Mouse (Mus musculus) lung, embryonic 14.5 days (tissue): ENCODE data around the gene Mrtfb. TPM values are rescaled to one million over a fixed set of nuclear protein-coding genes. Genes with fewer than 3 reads are reported as not detected.

Source experiments
- ATAC-seq: fragments of 200-750 bp; cut with Nextera tagmentation; 2 replicates; pipeline ENCODE4 v1.8.0; 2017; ENCODE audit warnings: mild to moderate bottlenecking, moderate TSS enrichment, moderate library complexity; ENCODE audit not compliant: insufficient read depth
- DNase-seq: peaks from one replicate; pipeline ENCODE4 v3.0.0-alpha.2; 2015
- H3K27ac ChIP-seq: fragments of 300-500 bp; sonication (generic); 2 replicates; pipeline ENCODE4 v1.5.1; 2014; ENCODE audit warnings: low read depth, mild to moderate bottlenecking, moderate library complexity
- H3K27me3 ChIP-seq: fragments of 300-500 bp; sonication (generic); 2 replicates; pipeline ENCODE4 v1.6.1; 2014; ENCODE audit warnings: low read length, control low read depth; ENCODE audit not compliant: insufficient read depth
- H3K36me3 ChIP-seq: fragments of 300-500 bp; sonication (generic); 2 replicates; pipeline ENCODE4 v1.6.1; 2014; ENCODE audit warnings: control low read depth; ENCODE audit not compliant: insufficient read depth
- H3K4me1 ChIP-seq: fragments of 300-500 bp; sonication (generic); 2 replicates; pipeline ENCODE4 v1.6.1; 2014; ENCODE audit warnings: antibody characterized with exemption, control low read depth; ENCODE audit not compliant: insufficient read depth
- H3K4me2 ChIP-seq: fragments of 300-500 bp; sonication (generic); 2 replicates; pipeline ENCODE4 v1.6.1; 2014; ENCODE audit warnings: mild to moderate bottlenecking
- H3K4me3 ChIP-seq: fragments of 300-500 bp; sonication (generic); 2 replicates; pipeline ENCODE4 v1.5.1; 2014; ENCODE audit warnings: low read depth, low read length
- H3K9ac ChIP-seq: fragments of 300-500 bp; sonication (generic); 2 replicates; pipeline ENCODE4 v1.6.1; 2014
- H3K9me3 ChIP-seq: fragments of 300-500 bp; sonication (generic); 2 replicates; pipeline ENCODE4 v1.6.1; 2016; ENCODE audit warnings: low read depth, low read length, control low read depth
- CTCF ChIP-seq: IDR thresholded peaks from 2 replicates; pipeline ENCODE4 v1.5.1; 2016; ENCODE audit warnings: antibody characterized with exemption, low read depth
- WGBS: fragments of 180-500 bp; shearing (Covaris S2); extraction: QIAGEN DNeasy Blood & Tissue Kit; methylation state at CpG from one replicate; pipeline ENCODE4 v1.1.7; 2014; 5-methylcytosine and 5-hydroxymethylcytosine counted together
- microRNA counts: library from miRNA; unstranded; fragments of <30 nt; microRNA quantifications from one replicate; lab custom pipeline; 2016
- microRNA-seq: library from miRNA; unstranded; fragments of <30 nt; microRNA quantifications from one replicate; pipeline ENCODE4, GENCODE M21; 2016; ENCODE audit warnings: borderline number of aligned reads
- polyA plus RNA-seq: library from polyadenylated mRNA; unstranded; fragments of >200 nt; fragmentation: Nextera tagmentation; extraction: Ambion mirVana; gene quantifications from 2 replicates; pipeline ENCODE4 v1.2.1, GENCODE M21; 2014

The Mrtfb gene
- polyA plus RNA-seq, 1 experiment from 2014 or later: 33.9 TPM

DNA sequence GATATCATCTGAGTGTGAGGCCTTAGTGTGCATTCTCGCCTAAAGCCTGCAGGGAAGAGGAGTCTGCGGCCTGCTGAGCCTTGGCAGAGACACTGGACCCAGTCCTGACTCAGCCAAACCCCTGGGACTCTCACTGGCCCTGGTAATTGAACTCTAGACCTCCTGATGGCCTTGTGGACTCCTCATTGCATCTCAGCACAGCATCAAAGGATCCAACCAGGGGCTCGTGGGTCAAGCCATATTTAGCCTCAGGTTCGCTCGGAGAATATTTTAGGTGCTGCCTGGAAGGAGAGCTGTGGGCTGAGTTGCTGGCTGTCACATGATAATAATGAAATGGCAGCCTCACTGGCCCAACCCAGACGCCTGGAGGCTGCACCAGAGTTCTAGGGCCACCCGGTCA, 196.4 kb downstream of the Mrtfb start:
- Histone ChIP-seq H3K4me2 (no peak overlapping the region), H3K36me3 (no peaks in the 10 kb centered on the region), H3K9me3 (no peaks in the 10 kb centered on the region), H3K27me3 (peaks cover 11% of the 10 kb centered on the region; the same call in 1 of the 2 replicates), H3K4me3 (no peak overlapping the region), H3K9ac (no peak overlapping the region), H3K4me1 (no peaks in the 10 kb centered on the region), H3K27ac (peak overlapping the region; percentile 15; the same call in 1 of the 2 replicates)
- no peak for DNase-seq
- no peak for ATAC-seq
- no peak for TF ChIP-seq CTCF
- 80% methylated on average over 7 of the region's 7 CpGs for WGBS

- Histone ChIP-seq H3K9me3 (no peaks in the 10 kb centered on the region), H3K9ac (no peak overlapping the region), H3K4me1 (no peaks in the 10 kb centered on the region), H3K27me3 (peaks cover 3% of the 10 kb centered on the region; the same call in 1 of the 2 replicates), H3K27ac (no peak overlapping the region), H3K4me2 (no peak overlapping the region), H3K4me3 (no peak overlapping the region), H3K36me3 (no peaks in the 10 kb centered on the region)
- ATAC-seq (no peak), DNase-seq (no peak)
- 39% methylated on average over 10 of the region's 10 CpGs for WGBS
- no peak for TF ChIP-seq CTCF
These were observed 197.8 kb downstream of the Mrtfb start for GRCm38 (mm10) chr16:13454026-13454600.

GRCm38 (mm10) chr16:13455560-13455959, 199.3 kb downstream of the Mrtfb start:
- H3K4me3 ChIP-seq: no peak overlapping the region
- no peaks in the 10 kb centered on the region for H3K9me3 ChIP-seq
- DNase-seq (no peak), ATAC-seq (no peak)
- H3K4me1 ChIP-seq: peaks cover 1% of the 10 kb centered on the region; the same call in 1 of the 2 replicates
- H3K9ac ChIP-seq: no peak overlapping the region
- no peak for TF ChIP-seq CTCF
- H3K4me2 ChIP-seq: no peak overlapping the region
- no peaks in the 10 kb centered on the region for H3K36me3 ChIP-seq
- no peaks in the 10 kb centered on the region for H3K27me3 ChIP-seq
- H3K27ac ChIP-seq: no peak overlapping the region

DNA sequence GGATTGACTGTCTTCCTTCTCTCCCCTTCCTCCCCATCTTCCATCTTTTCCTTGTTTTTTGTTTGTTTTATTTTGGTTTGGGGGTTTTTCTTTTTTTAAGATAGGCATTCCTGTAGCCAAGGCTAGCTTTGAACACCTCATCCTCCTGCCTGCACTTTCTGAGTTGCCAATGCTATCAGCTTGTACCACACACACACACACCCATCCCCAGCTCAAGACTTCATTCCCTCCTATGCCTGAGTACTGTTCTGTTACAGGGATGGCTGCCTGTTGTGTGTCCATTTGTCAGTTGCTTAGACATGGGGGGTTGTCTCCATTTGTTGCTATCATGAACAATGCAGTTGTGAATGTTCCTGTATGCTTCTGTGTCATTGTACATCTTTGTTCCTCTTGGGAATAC, 202.3 kb downstream of the Mrtfb start:
- Histone ChIP-seq H3K9me3 (no peaks in the 10 kb centered on the region), H3K27ac (no peak overlapping the region), H3K9ac (no peak overlapping the region), H3K4me1 (peaks cover 7% of the 10 kb centered on the region; the same call in 1 of the 2 replicates), H3K4me3 (no peak overlapping the region), H3K4me2 (no peak overlapping the region), H3K27me3 (no peaks in the 10 kb centered on the region), H3K36me3 (no peaks in the 10 kb centered on the region)
- ATAC-seq: no peak
- TF ChIP-seq CTCF: no peak
- DNase-seq: no peak

DNA sequence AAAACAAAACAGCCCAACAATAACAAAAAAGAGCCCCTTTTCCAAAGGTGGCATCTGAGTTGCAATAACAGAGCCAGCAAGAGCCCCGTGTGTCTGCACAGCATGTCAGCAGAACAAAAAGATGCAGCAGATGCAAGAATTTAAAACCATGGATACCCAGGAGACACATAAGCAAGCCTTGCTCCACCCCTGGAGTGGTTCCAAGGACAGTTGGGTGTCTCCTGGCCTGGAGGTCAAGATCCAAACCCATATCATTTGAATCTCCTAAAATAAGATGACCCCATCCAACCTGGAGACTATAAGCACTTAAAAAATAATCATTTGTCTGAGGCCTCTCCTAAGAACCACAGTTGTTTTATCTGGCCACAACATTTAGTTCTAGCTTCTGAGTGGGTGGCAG, 203.8 kb downstream of the Mrtfb start:
- TF ChIP-seq CTCF: no peak
- Histone ChIP-seq H3K9me3 (no peaks in the 10 kb centered on the region), H3K27ac (no peak overlapping the region), H3K27me3 (no peaks in the 10 kb centered on the region), H3K4me2 (no peak overlapping the region), H3K9ac (no peak overlapping the region), H3K4me1 (peaks cover 7% of the 10 kb centered on the region; the same call in 1 of the 2 replicates), H3K4me3 (no peak overlapping the region), H3K36me3 (no peaks in the 10 kb centered on the region)
- DNase-seq: no peak
- ATAC-seq: no peak
- 47% methylated on average over 1 of the region's 1 CpGs for WGBS

GRCm38 (mm10) chr16:13460777-13461408, 204.6 kb downstream of the Mrtfb start:
- Histone ChIP-seq H3K9me3 (no peaks in the 10 kb centered on the region), H3K9ac (no peak overlapping the region), H3K4me3 (no peak overlapping the region), H3K27ac (no peak overlapping the region), H3K4me1 (peaks cover 7% of the 10 kb centered on the region; the same call in 1 of the 2 replicates), H3K4me2 (no peak overlapping the region), H3K36me3 (no peaks in the 10 kb centered on the region), H3K27me3 (no peaks in the 10 kb centered on the region)
- ATAC-seq: peak; percentile 77
- peak; percentile 88 for DNase-seq
- 31% methylated on average over 3 of the region's 3 CpGs for WGBS
- no peak for TF ChIP-seq CTCF

- TF ChIP-seq CTCF: no peak
These were observed 208.4 kb downstream of the Mrtfb start for GRCm38 (mm10) chr16:13464662-13465061.

More at GRCm38 (mm10) chr16:13464662-13465061, 208.4 kb downstream of the Mrtfb start:
- Histone ChIP-seq H3K9me3 (no peaks in the 10 kb centered on the region), H3K27me3 (no peaks in the 10 kb centered on the region), H3K27ac (no peak overlapping the region), H3K4me1 (peaks cover 7% of the 10 kb centered on the region; the same call in 1 of the 2 replicates), H3K4me2 (no peak overlapping the region), H3K36me3 (no peaks in the 10 kb centered on the region), H3K9ac (no peak overlapping the region), H3K4me3 (no peak overlapping the region)
- WGBS: 80% methylated on average over 5 of the region's 5 CpGs
- DNase-seq (no peak), ATAC-seq (no peak)

MicroRNAs within 50 kb of the gene (microRNA counts, 519-probe panel; counts per million panel counts)
- microRNA mmu-miR-193b (lab: Ali Mortazavi, UCI): 3,092 counts per million, percentile 59 among the panel's probes with 10 or more counts

Small RNA genes lying within 50 kb of the gene (microRNA-seq; reads per million reads assigned to microRNA genes)
- gene Mir193b (46.6 reads per million, percentile 40 among the genes with 10 or more reads in this experiment), gene Mir365-1 (0.95 reads per million)

Other genes starting within 250 kb of the Mrtfb start
- 14.9 and 15.5 TPM in 2 replicates for gene Ercc4, start 146.8 kb upstream of the Mrtfb start, polyA plus RNA-seq